Mouse (Mus musculus) midbrain, postnatal 0 days (tissue): ENCODE results near the gene Tcta. TPM values are rescaled to one million over a fixed set of nuclear protein-coding genes. Genes with fewer than 3 reads are reported as not detected.
A peak's percentile ranks its signal among the peaks of the same experiment; 100 is the strongest.
"Not testable (repeated sequence)": the region's sequence is repeated elsewhere in the genome, so short reads cannot be mapped to it uniquely, and the experiment has no call there.

Source experiments
- ATAC-seq: fragments of 200-750 bp; cut with Nextera tagmentation; 2 replicates; pipeline ENCODE4 v1.8.0; 2017; ENCODE audit warnings: moderate number of reproducible peaks, mild to moderate bottlenecking, moderate TSS enrichment, moderate library complexity; ENCODE audit not compliant: low FRiP score
- DNase-seq: peaks from one replicate; pipeline ENCODE4 v3.0.0-alpha.2; 2015; ENCODE audit warnings: low spot score
- H3K27ac ChIP-seq: fragments of 300-500 bp; sonication (generic); 2 replicates; pipeline ENCODE4 v1.5.1; 2014; ENCODE audit warnings: low read depth, mild to moderate bottlenecking, low read length, mixed read lengths
- H3K27me3 ChIP-seq: fragments of 300-500 bp; sonication (generic); 2 replicates; pipeline ENCODE4 v1.6.1; 2014; ENCODE audit warnings: low read length, control low read depth, mixed read lengths; ENCODE audit not compliant: insufficient read depth
- H3K36me3 ChIP-seq: fragments of 300-500 bp; sonication (generic); 2 replicates; pipeline ENCODE4 v1.6.1; 2014; ENCODE audit warnings: low read length, control low read depth, mixed read lengths; ENCODE audit not compliant: insufficient read depth
- H3K4me1 ChIP-seq: fragments of 300-500 bp; sonication (generic); 2 replicates; pipeline ENCODE4 v1.6.1; 2014; ENCODE audit warnings: mild to moderate bottlenecking, control low read depth, antibody characterized with exemption, low read length, mixed read lengths; ENCODE audit not compliant: insufficient read depth
- H3K4me2 ChIP-seq: fragments of 300-500 bp; sonication (generic); 2 replicates; pipeline ENCODE4 v1.6.1; 2014; ENCODE audit warnings: low read depth, mild to moderate bottlenecking, low read length, mixed read lengths; ENCODE audit not compliant: poor library complexity, severe bottlenecking
- H3K4me3 ChIP-seq: fragments of 300-500 bp; sonication (generic); 2 replicates; pipeline ENCODE4 v1.5.1; 2014; ENCODE audit warnings: low read depth, mild to moderate bottlenecking, low read length, moderate library complexity
- H3K9ac ChIP-seq: fragments of 300-500 bp; sonication (generic); replicated peaks from 2 replicates; pipeline ENCODE4 v1.6.1; 2014; ENCODE audit warnings: mild to moderate bottlenecking, low read length, moderate library complexity, mixed read lengths; ENCODE audit not compliant: poor library complexity, severe bottlenecking
- H3K9me3 ChIP-seq: fragments of 300-500 bp; sonication (generic); 2 replicates; pipeline ENCODE4 v1.6.1; 2016; ENCODE audit warnings: low read length, control low read depth
- CTCF ChIP-seq: IDR thresholded peaks from 2 replicates; pipeline ENCODE4 v1.5.1; 2016; ENCODE audit warnings: antibody characterized with exemption, mild to moderate bottlenecking
- WGBS: fragments of 180-500 bp; shearing (Covaris S2); extraction: QIAGEN DNeasy Blood & Tissue Kit; methylation state at CpG from one replicate; pipeline ENCODE4 v1.1.7; 2014; 5-methylcytosine and 5-hydroxymethylcytosine counted together
- polyA plus RNA-seq: library from polyadenylated mRNA; unstranded; fragments of >200 nt; fragmentation: Nextera tagmentation; extraction: Ambion mirVana; gene quantifications from 2 replicates; pipeline ENCODE4 v1.2.1, GENCODE M21; 2015
- total RNA-seq: library from RNA; depleted of rRNA; stranded (reverse); fragments of >200 nt; gene quantifications from 2 replicates; pipeline ENCODE4 v1.2.3, GENCODE M21; 2014

Tcta gene
- total and polyA plus RNA-seq, 2 experiments from 2014 or later, result 61.2 to 76.3 TPM

- Histone ChIP-seq H3K4me3 (no peak within 1 kb of the TSS), H3K4me1 (no peaks in the 10 kb centered on the region), H3K9me3 (no peaks in the 10 kb centered on the region), H3K27me3 (no peaks in the 10 kb centered on the region), H3K4me2 (peak within 1 kb of the TSS; percentile 12), H3K27ac (peak within 1 kb of the TSS; percentile 55), H3K36me3 (peaks cover 32% of the 10 kb centered on the region), H3K9ac (0 out of 2 replicates have a peak within 1 kb of the TSS, but pooled peaks have one; percentile 13)
- DNase-seq (peak; percentile 56), ATAC-seq (0 out of 2 replicates have a peak, but pooled peaks have one; percentile 42)
- 17% methylated on average over 18 of the region's 18 CpGs for WGBS
- TF ChIP-seq CTCF, result no peak
Observed at GRCm38 (mm10) chr9:108296453-108297355, 9.3 kb downstream of the Tcta start, which contains the start of gene Amt. Gene Amt (plus strand): TSS chr9:108296853.

DNA sequence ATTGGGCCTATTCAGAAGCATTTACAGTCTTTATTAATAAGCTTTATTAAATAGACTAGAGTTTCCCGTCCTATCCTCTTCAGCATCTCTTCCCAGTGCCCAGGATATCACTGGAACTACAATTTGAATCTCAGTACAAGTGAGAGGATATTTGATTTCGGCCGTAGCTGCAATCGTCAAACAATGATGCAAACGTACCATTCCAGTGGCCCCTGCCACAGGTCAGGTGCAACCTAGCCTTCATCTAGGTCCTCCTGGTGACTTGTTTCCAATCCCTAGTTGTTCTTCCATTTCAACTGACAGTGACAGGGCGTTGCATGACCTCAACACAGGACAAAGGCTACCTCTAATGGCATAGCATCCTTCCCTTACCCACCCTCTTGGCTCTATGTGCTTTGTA, 15.2 kb downstream of the Tcta start:
- 0 out of 2 replicates have a peak, but pooled peaks have one; percentile 8 for ATAC-seq
- no peak for DNase-seq
- Histone ChIP-seq H3K27me3 (no peaks in the 10 kb centered on the region), H3K27ac (peak overlapping the region; percentile 92), H3K4me2 (peak overlapping the region; percentile 62), H3K9me3 (no peaks in the 10 kb centered on the region), H3K4me3 (peak overlapping the region; percentile 54), H3K36me3 (peaks cover 20% of the 10 kb centered on the region), H3K9ac (peak overlapping the region; percentile 71), H3K4me1 (peaks cover 3% of the 10 kb centered on the region; the same call in 1 of the 2 replicates)
- 38% methylated on average over 6 of the region's 6 CpGs for WGBS
- no peak for TF ChIP-seq CTCF

DNA sequence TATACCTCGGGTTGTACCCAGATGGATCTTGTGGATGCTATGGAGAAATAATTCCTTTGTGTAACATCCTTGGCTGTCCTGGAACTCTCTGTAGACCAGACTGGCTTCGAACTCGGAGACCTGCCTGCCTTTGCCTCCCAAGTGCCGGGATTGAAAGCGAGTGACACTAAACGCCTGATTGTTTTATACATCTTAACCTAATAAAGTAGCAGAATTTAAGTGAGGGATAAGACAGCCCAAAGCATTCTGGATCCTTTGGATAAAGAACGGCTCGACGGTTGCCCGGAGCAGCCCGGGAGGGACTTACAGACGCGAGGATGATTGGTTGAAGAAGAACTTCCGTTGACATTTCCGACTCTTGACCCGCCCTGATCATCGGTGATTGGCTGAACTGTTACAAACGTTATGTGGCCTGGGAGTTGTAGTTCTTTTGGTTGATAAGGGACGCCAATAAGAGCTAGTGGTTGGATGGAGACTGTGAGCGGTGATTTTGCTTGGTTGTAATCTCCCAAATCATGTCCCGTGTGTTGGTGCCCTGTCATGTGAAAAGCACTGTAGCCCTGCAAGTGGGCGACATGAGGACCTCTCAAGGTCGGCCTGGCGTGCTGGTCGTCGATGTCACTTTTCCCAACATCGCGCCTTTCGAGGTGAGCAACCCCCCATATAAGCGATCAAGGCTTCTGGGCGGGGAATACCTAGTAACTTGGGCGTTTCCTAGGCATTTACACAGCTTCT, 15.8 kb downstream of the Tcta start, which contains the start of gene Nicn1:
Gene Nicn1, plus strand, starts transcription at position 414 of the 735 bp plus-strand sequence.
- no peak for TF ChIP-seq CTCF
- peaks cover 3% of the 10 kb centered on the region; the same call in 1 of the 2 replicates for H3K4me1 ChIP-seq
- under 1% methylated on average over 32 of the region's 32 CpGs for WGBS
- H3K27ac ChIP-seq, result peak within 1 kb of the TSS; percentile 92
- ATAC-seq (peak; percentile 96), DNase-seq (peak; percentile 99)
- peak within 1 kb of the TSS; percentile 54 for H3K4me3 ChIP-seq
- peak within 1 kb of the TSS; percentile 71 for H3K9ac ChIP-seq
- no peaks in the 10 kb centered on the region for H3K9me3 ChIP-seq
- H3K27me3 ChIP-seq, result no peaks in the 10 kb centered on the region
- peaks cover 14% of the 10 kb centered on the region for H3K36me3 ChIP-seq
- peak within 1 kb of the TSS; percentile 62 for H3K4me2 ChIP-seq

DNA sequence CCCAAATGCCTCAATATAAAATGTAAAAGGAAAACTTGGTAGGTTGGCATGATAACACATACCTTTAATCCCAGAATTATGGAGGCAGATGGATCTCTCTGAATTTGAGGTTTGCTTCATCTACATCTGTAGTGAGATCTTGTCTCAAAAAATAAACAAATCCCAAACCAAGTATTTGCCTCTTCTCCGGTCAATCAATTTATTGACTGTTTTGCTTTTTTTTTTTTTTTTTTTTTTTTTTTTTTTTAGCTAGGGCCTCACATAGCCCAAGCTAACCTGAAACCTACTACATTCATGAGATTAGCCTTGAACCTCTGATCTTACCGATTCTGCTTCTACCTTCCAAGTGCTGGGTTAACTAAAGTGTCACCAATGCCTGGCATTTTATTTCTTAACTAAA, 16.6 kb downstream of the Tcta start:
- Histone ChIP-seq H3K4me1 (peaks cover 3% of the 10 kb centered on the region; the same call in 1 of the 2 replicates), H3K9me3 (no peaks in the 10 kb centered on the region), H3K4me2 (peak overlapping the region; percentile 49; the same call in 1 of the 2 replicates), H3K36me3 (peaks cover 6% of the 10 kb centered on the region), H3K27ac (peak overlapping the region; percentile 92; the same call in 1 of the 2 replicates), H3K9ac (no peak overlapping the region), H3K4me3 (no peak overlapping the region), H3K27me3 (no peaks in the 10 kb centered on the region)
- DNase-seq (no peak), ATAC-seq (no peak)
- TF ChIP-seq CTCF, result no peak
- WGBS, result 72% methylated on average over 2 of the region's 2 CpGs

GRCm38 (mm10) chr9:108287526-108288238, 18.3 kb downstream of the Tcta start:
- WGBS, result 95% methylated on average over 4 of the region's 6 CpGs
- not testable (repeated sequence) for H3K27ac ChIP-seq, ATAC-seq

More at GRCm38 (mm10) chr9:108287526-108288238, 18.3 kb downstream of the Tcta start:
- not testable (repeated sequence) for H3K27me3 ChIP-seq, DNase-seq, H3K4me1 ChIP-seq, H3K36me3 ChIP-seq, H3K4me3 ChIP-seq, H3K9ac ChIP-seq, H3K4me2 ChIP-seq, H3K9me3 ChIP-seq
